Comparison of ENCODE assay signal across 8 mouse cellular contexts in genomic region chr7:30198481-30198971, GRCm38 (mm10). TPM values are rescaled to one million over a fixed set of nuclear protein-coding genes. Genes with fewer than 3 reads are reported as not detected.
DNase-seq lines count a peak whose midpoint lies in the region; ATAC-seq and TF ChIP-seq lines count a peak whose summit lies in the region.

Capns1 (minus strand) TSS chr7:30198811.

- H3K36me3 ChIP-seq in limb, embryonic 10.5 days: no peaks in the 10 kb centered on the region
- H3K36me3 ChIP-seq in midbrain, embryonic 11.5 days (ENCODE audit: control insufficient read depth, insufficient read depth, low read length): no peaks in the 10 kb centered on the region

- 13% methylated on average over 8 of the region's 8 CpGs for WGBS in limb, embryonic 10.5 days
- 12% methylated on average over 8 of the region's 8 CpGs for WGBS in midbrain, embryonic 11.5 days

- peak; percentile 46 for ATAC-seq in Patski
- peak; percentile 50 for ATAC-seq in inflammation-experienced regulatory T-cells, adult 6 months
- no peak for ATAC-seq in midbrain, embryonic 11.5 days (ENCODE audit: low FRiP score)

- no peaks in the 10 kb centered on the region for H3K27me3 ChIP-seq in Patski
- no peaks in the 10 kb centered on the region for H3K27me3 ChIP-seq in limb, embryonic 10.5 days (ENCODE audit: low read depth, poor library complexity, severe bottlenecking)
- H3K27me3 ChIP-seq in midbrain, embryonic 11.5 days (ENCODE audit: control insufficient read depth, insufficient read depth, low read length): no peaks in the 10 kb centered on the region

- H3K9me3 ChIP-seq in limb, embryonic 10.5 days (replicated peaks): no peaks in the 10 kb centered on the region
- no peaks in the 10 kb centered on the region for H3K9me3 ChIP-seq in midbrain, embryonic 11.5 days (ENCODE audit: control insufficient read depth, low read length)

- peak; percentile 64 for DNase-seq in 3134 (ENCODE audit: extremely low read depth, insufficient read length, low spot score)
- DNase-seq in Patski (ENCODE audit: low read depth, low spot score): peak; percentile 90
- DNase-seq in cerebellum, postnatal 25 days: peak; percentile 62 to 75
- no peak for DNase-seq in gastrocnemius, postnatal 10 days
- peak; percentile 61 for DNase-seq in limb, embryonic 10.5 days (ENCODE audit: low spot score)
- peak; percentile 89 for DNase-seq in midbrain, embryonic 11.5 days (ENCODE audit: low spot score, missing footprints)
- peak; percentile 67 to 80 for DNase-seq in spleen, postnatal 4 days (ENCODE audit: low spot score in 2 of 2)

- in situ Hi-C loops in Patski (cut with MboI; ENCODE audit: low pct_unique_long_range_greater_than_20kb): no loop called here

- H3K4me3 ChIP-seq in limb, embryonic 10.5 days: peak within 1 kb of the TSS; percentile 14; the same call in 1 of the 2 replicates
- H3K4me3 ChIP-seq in midbrain, embryonic 11.5 days (ENCODE audit: low read depth, low read length): no peak within 1 kb of the TSS

- H3K9ac ChIP-seq in midbrain, embryonic 11.5 days (ENCODE audit: low read length): no peak within 1 kb of the TSS; the same call in 1 of the 2 replicates

- peak; percentile 94 for TF ChIP-seq CTCF in Patski (IDR thresholded peaks at IDR 0.05)

- CTCF ChIA-PET in Patski (lab: Charles Lee): interaction anchor here (0.7 to 4.3 kb wide), 13 partner anchors 9 to 43 kb away, joined by 3 to 17 read pairs (median 6); no protein-coding TSS in a partner anchor

- POLR2A ChIA-PET in Patski (lab: Charles Lee): interaction anchor here (0.7 to 1.2 kb wide), 2 partner anchors 9 to 29 kb away, joined by 3 to 4 read pairs; no protein-coding TSS in a partner anchor

- peak within 1 kb of the TSS; percentile 27; the same call in 1 of the 2 replicates for H3K4me2 ChIP-seq in midbrain, embryonic 11.5 days

- peak within 1 kb of the TSS; percentile 44 for H3K27ac ChIP-seq in limb, embryonic 10.5 days
- H3K27ac ChIP-seq in midbrain, embryonic 11.5 days (ENCODE audit: low read depth, low read length): no peak within 1 kb of the TSS

- peaks cover 20% of the 10 kb centered on the region for H3K4me1 ChIP-seq in limb, embryonic 10.5 days
- peaks cover 5% of the 10 kb centered on the region for H3K4me1 ChIP-seq in midbrain, embryonic 11.5 days (ENCODE audit: control insufficient read depth, insufficient read depth, low read length)

RNA-seq across cellular contexts. Expression of gene Capns1, which starts in this region (rescaled TPM):
- polyA plus RNA-seq in Patski (2021): 456 TPM
- total RNA-seq in gastrocnemius, postnatal 10 days (2021): 100 to 1,000 TPM; 314 to 330 TPM
- 10 to 100 TPM; 66.6 to 74.8 (median 71.1) TPM for polyA plus RNA-seq in inflammation-experienced regulatory T-cells, adult 6 months (2017; shearing (Covaris generic))
- polyA plus RNA-seq in limb, embryonic 10.5 days (2016; fragmentation: Nextera tagmentation; extraction: Ambion mirVana): 57.6 and 66.5 TPM in 2 replicates
- polyA plus RNA-seq in midbrain, embryonic 11.5 days (2014; fragmentation: Nextera tagmentation; extraction: Ambion mirVana): 39.0 and 43.9 TPM in 2 replicates
